Mouse (Mus musculus) liver, embryonic 14.5 days (tissue): ENCODE measurements around the gene Des.

ENCODE experiments used
- CTCF ChIP-seq: IDR thresholded peaks from 2 replicates; pipeline ENCODE4 v1.5.1; 2016; ENCODE audit warnings: antibody characterized with exemption, low read depth, control low read depth
- EP300 ChIP-seq: IDR thresholded peaks from 2 replicates; pipeline ENCODE4 v1.6.1; 2016; ENCODE audit warnings: antibody characterized with exemption, low read depth

- TF ChIP-seq EP300 (no peak), CTCF (no peak)
These were observed 13.1 kb downstream of the Des start for GRCm38 (mm10) chr1:75373276-75373675.
